Mouse (Mus musculus): Measurements from ENCODE around the gene 1700029H14Rik. TPM values are rescaled to one million over a fixed set of nuclear protein-coding genes. Genes with fewer than 3 reads are reported as not detected.
A peak's percentile ranks its signal among the peaks of the same experiment; 100 is the strongest.

The 1700029H14Rik gene
- polyA plus RNA-seq, 2 experiments, result 0.02 TPM; not detected in 1

GRCm38 (mm10) chr8:13602621-13603020 is 40.4 kb upstream of the 1700029H14Rik start:
- peaks cover 0 to 19% of the 10 kb centered on the region in 2 experiments; a peak in 2 of 4 replicates for H3K4me1 ChIP-seq (replicated peaks; ENCODE audit: control insufficient read depth in 2 of 2, insufficient read depth in 2 of 2, low read length in 1 of 2)
- no peak overlapping the region for H3K4me2 ChIP-seq (ENCODE audit: low read depth)
- DNase-seq (ENCODE audit: low read depth in 3 of 3, low spot score in 3 of 3) (no peak), ATAC-seq (ENCODE audit: insufficient read depth) (no peak)
- no peak overlapping the region for H3K27ac ChIP-seq
- TF ChIP-seq EP300 (IDR thresholded peaks at IDR 0.05; ENCODE audit: low read depth) (no peak), CTCF (IDR thresholded peaks at IDR 0.05; ENCODE audit: low read depth) (peak; percentile 63)
- H3K9ac ChIP-seq (replicated peaks), result no peak overlapping the region
- H3K36me3 ChIP-seq (replicated peaks; ENCODE audit: control insufficient read depth, insufficient read depth, low read depth), result no peaks in the 10 kb centered on the region
- H3K4me3 ChIP-seq (ENCODE audit: insufficient read depth in 1 of 2, low read depth in 2 of 2, low read length in 2 of 2), result no peak overlapping the region
- H3K9me3 ChIP-seq (ENCODE audit: control insufficient read depth, low read length), result no peaks in the 10 kb centered on the region
- WGBS (ENCODE audit: insufficient replicate concordance), result 58% methylated on average over 8 of the region's 8 CpGs
- no peaks in the 10 kb centered on the region for H3K27me3 ChIP-seq (ENCODE audit: control insufficient read depth, insufficient read depth, low read length)

- Histone ChIP-seq H3K4me3 (ENCODE audit: insufficient read depth in 1 of 2, low read depth in 2 of 2, low read length in 2 of 2) (no peak overlapping the region), H3K4me2 (ENCODE audit: low read depth) (no peak overlapping the region), H3K9me3 (ENCODE audit: control insufficient read depth, low read length) (no peaks in the 10 kb centered on the region), H3K9ac (replicated peaks) (no peak overlapping the region), H3K36me3 (replicated peaks; ENCODE audit: control insufficient read depth, insufficient read depth, low read depth) (no peaks in the 10 kb centered on the region), H3K27ac (no peak overlapping the region), H3K4me1 (replicated peaks; ENCODE audit: control insufficient read depth in 2 of 2, insufficient read depth in 2 of 2, low read length in 1 of 2) (peaks cover 0 to 19% of the 10 kb centered on the region in 2 experiments; a peak in 2 of 4 replicates), H3K27me3 (ENCODE audit: control insufficient read depth, insufficient read depth, low read length) (no peaks in the 10 kb centered on the region)
- no peak for TF ChIP-seq EP300 (IDR thresholded peaks at IDR 0.05; ENCODE audit: low read depth)
- TF ChIP-seq CTCF (IDR thresholded peaks at IDR 0.05; ENCODE audit: low read depth), result no peak
- DNase-seq (ENCODE audit: low read depth in 3 of 3, low spot score in 3 of 3), result no peak
- ATAC-seq (ENCODE audit: insufficient read depth), result no peak
- WGBS (ENCODE audit: insufficient replicate concordance), result 34% methylated on average over 11 of the region's 11 CpGs
Observed at GRCm38 (mm10) chr8:13601166-13601565, 38.9 kb upstream of the 1700029H14Rik start.

DNA sequence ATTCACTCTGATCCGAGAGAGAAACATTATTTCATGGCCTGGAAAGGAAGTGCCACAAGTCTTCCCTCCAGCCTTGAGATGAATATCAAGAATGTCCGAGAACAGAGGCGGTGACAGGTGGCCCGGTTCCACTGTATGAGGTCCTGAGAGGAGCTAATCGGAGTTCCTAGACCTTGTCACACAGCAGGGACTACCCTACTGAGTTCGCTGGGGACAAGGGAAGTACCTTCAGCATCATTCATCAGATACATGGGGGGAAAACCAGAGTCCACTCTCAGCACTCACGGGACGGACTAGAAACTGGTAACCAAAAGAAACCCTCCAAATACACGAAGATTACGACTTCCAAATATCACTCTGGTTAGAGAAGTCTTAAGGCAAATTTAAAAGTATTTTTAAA is 38.5 kb upstream of the 1700029H14Rik start:
- 36% methylated on average over 10 of the region's 10 CpGs for WGBS (ENCODE audit: insufficient replicate concordance)
- H3K4me2 ChIP-seq (ENCODE audit: low read depth), result no peak overlapping the region

DNA sequence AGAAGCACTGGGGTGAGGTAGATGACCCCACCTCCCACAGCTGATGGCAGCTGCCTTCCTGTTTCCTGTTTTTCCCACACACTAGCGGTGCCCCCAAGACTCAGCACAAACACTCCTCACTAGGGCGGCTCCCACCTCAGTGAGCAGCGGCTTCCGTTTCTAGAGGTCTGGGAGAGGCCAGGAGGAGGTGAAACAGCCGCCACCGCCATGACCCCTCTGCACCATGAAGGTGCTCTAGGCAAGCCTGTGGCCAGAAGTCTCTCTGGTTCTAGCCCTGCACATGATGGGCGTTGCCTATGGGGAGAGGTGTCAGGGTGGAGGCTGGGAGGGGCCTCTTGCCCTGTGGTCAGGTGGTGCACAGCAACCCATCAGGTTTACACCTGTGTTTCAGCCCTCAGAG is 37.9 kb upstream of the 1700029H14Rik start:
- H3K36me3 ChIP-seq (replicated peaks; ENCODE audit: control insufficient read depth, insufficient read depth, low read depth), result no peaks in the 10 kb centered on the region
- H3K4me2 ChIP-seq (ENCODE audit: low read depth), result no peak overlapping the region
- H3K27me3 ChIP-seq (ENCODE audit: control insufficient read depth, insufficient read depth, low read length), result no peaks in the 10 kb centered on the region
- DNase-seq (ENCODE audit: low read depth in 3 of 3, low spot score in 3 of 3) (peak in 1 of 3 experiments; percentile 14), ATAC-seq (ENCODE audit: insufficient read depth) (peak; percentile 51; the same call in 1 of the 2 replicates)
- H3K9ac ChIP-seq (replicated peaks), result no peak overlapping the region
- no peak overlapping the region for H3K4me3 ChIP-seq (ENCODE audit: insufficient read depth in 1 of 2, low read depth in 2 of 2, low read length in 2 of 2)
- WGBS (ENCODE audit: insufficient replicate concordance), result 25% methylated on average over 7 of the region's 7 CpGs
- TF ChIP-seq CTCF (IDR thresholded peaks at IDR 0.05; ENCODE audit: low read depth) (no peak), EP300 (IDR thresholded peaks at IDR 0.05; ENCODE audit: low read depth) (no peak)
- H3K9me3 ChIP-seq (ENCODE audit: control insufficient read depth, low read length), result no peaks in the 10 kb centered on the region
- H3K27ac ChIP-seq, result no peak overlapping the region
- H3K4me1 ChIP-seq (replicated peaks; ENCODE audit: control insufficient read depth in 2 of 2, insufficient read depth in 2 of 2, low read length in 1 of 2), result peaks cover 0 to 12% of the 10 kb centered on the region in 2 experiments; a peak in 2 of 4 replicates

More for the DNA sequence above, 38.5 kb upstream of the 1700029H14Rik start:
- ATAC-seq (ENCODE audit: insufficient read depth), result no peak
- DNase-seq (ENCODE audit: low read depth in 3 of 3, low spot score in 3 of 3), result no peak
- H3K36me3 ChIP-seq (replicated peaks; ENCODE audit: control insufficient read depth, insufficient read depth, low read depth), result no peaks in the 10 kb centered on the region
- no peaks in the 10 kb centered on the region for H3K9me3 ChIP-seq (ENCODE audit: control insufficient read depth, low read length)
- TF ChIP-seq EP300 (IDR thresholded peaks at IDR 0.05; ENCODE audit: low read depth) (no peak), CTCF (IDR thresholded peaks at IDR 0.05; ENCODE audit: low read depth) (no peak)
- H3K4me3 ChIP-seq (ENCODE audit: insufficient read depth in 1 of 2, low read depth in 2 of 2, low read length in 2 of 2), result no peak overlapping the region
- H3K9ac ChIP-seq (replicated peaks), result no peak overlapping the region
- no peaks in the 10 kb centered on the region for H3K27me3 ChIP-seq (ENCODE audit: control insufficient read depth, insufficient read depth, low read length)
- no peak overlapping the region for H3K27ac ChIP-seq
- peaks cover 0 to 15% of the 10 kb centered on the region in 2 experiments; a peak in 2 of 4 replicates for H3K4me1 ChIP-seq (replicated peaks; ENCODE audit: control insufficient read depth in 2 of 2, insufficient read depth in 2 of 2, low read length in 1 of 2)

DNA sequence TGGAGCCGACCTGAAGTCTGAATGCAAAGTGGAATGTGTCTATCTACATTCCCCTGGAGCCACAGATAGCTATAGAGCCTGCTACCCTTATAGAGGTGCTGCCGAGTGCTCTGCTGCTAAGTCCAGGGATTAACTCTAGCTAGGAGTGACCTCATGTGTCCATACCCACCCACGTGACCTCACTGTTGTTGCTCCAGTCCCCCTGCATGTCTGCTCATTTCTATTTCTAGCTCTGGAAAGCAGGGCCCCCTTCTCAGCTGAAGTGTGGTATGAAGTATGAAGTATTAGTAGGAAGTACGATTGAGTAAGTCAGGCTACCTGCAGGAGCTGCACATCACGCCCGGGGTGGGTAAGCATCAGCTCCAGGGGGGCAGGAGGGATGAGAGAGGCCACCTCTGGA is 35.5 kb upstream of the 1700029H14Rik start:
- H3K9me3 ChIP-seq (ENCODE audit: control insufficient read depth, low read length), result no peaks in the 10 kb centered on the region

More for the DNA sequence above, 35.5 kb upstream of the 1700029H14Rik start:
- TF ChIP-seq CTCF (IDR thresholded peaks at IDR 0.05; ENCODE audit: low read depth), result no peak
- TF ChIP-seq EP300 (IDR thresholded peaks at IDR 0.05; ENCODE audit: low read depth), result no peak
- no peak overlapping the region for H3K4me3 ChIP-seq (ENCODE audit: insufficient read depth in 1 of 2, low read depth in 2 of 2, low read length in 2 of 2)
- no peaks in the 10 kb centered on the region for H3K27me3 ChIP-seq (ENCODE audit: control insufficient read depth, insufficient read depth, low read length)
- WGBS (ENCODE audit: insufficient replicate concordance), result 71% methylated on average over 6 of the region's 6 CpGs
- peaks cover 0 to 16% of the 10 kb centered on the region in 2 experiments; a peak in 2 of 4 replicates for H3K4me1 ChIP-seq (replicated peaks; ENCODE audit: control insufficient read depth in 2 of 2, insufficient read depth in 2 of 2, low read length in 1 of 2)
- ATAC-seq (ENCODE audit: insufficient read depth), result no peak
- no peak overlapping the region for H3K9ac ChIP-seq (replicated peaks)
- H3K36me3 ChIP-seq (replicated peaks; ENCODE audit: control insufficient read depth, insufficient read depth, low read depth), result no peaks in the 10 kb centered on the region
- DNase-seq (ENCODE audit: low read depth in 3 of 3, low spot score in 3 of 3), result no peak
- no peak overlapping the region for H3K27ac ChIP-seq
- no peak overlapping the region for H3K4me2 ChIP-seq (ENCODE audit: low read depth)
